Mouse (Mus musculus) erythroid progenitor cell, adult 5-6 weeks (primary cell): ENCODE measurements around the gene Csad. TPM values are rescaled to one million over a fixed set of nuclear protein-coding genes. Genes with fewer than 3 reads are reported as not detected.

Source experiments
- ATAC-seq: replicated peaks from 2 replicates; pipeline ENCODE4 v1.8.0; 2016; ENCODE audit warnings: moderate number of reproducible peaks, mild to moderate bottlenecking, moderate TSS enrichment, inconsistent platforms; ENCODE audit not compliant: poor library complexity, low FRiP score, severe bottlenecking
- total RNA-seq, 2 experiments: library from RNA; stranded (forward) in 1 of 2; stranded (reverse) in 1 of 2; fragments of 150-400 nt in 1 of 2; fragments of 186-747, 209-891 nt in 1 of 2; gene quantifications; 2 replicates each; pipeline versions ENCODE4 v1.2.3 to v1.2.4; 2015 to 2017; ENCODE audit warnings: low replicate concordance in 2 of 2

Csad gene
- total RNA-seq (2015; ENCODE audit: low replicate concordance): 8.3 and 23.9 TPM in 2 replicates
- total RNA-seq (2017; ENCODE audit: low replicate concordance): 6.3 and 27.2 TPM in 2 replicates

DNA sequence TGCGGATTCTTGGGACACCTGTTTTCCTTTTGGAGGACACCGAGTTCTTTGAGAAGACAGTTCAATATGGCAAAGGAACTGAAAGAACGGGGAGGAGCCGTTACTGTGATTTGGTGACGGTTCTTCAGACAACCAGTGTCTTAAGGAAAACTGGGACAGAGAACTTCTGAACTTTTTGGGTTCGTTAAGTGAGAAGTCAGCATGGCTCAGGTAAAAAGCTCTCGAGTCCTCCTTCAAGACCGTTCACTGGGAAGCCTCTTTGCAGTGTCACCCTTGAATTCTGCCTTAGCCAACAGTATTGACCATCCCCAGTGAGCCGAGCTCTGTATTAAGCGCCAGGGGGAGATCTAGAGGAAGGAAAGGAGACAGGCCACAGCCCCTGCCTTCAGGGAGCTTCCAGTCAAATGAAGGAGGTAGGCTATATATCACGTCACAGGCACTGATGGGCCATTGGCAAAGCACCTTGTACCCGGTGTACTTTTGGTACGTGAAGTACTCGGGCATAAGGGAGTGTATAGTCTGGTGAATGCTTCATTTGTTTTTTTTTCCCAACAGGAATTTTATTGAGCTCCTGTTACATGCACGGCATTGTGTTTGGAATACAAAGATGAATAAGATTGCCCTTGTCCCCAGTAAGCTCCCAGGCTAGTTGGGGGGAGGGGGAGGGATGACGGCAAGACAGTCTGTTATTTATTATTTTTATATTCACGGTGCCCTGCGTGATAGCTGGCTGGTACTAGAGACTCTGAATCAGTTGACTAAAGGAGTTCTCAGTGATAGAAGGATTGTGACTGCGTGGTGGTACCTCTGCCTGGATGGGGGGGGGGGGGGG lies at the start of gene Csad:
Csad (minus strand) TSS at position 51 of the 832 bp plus-strand sequence.
- ATAC-seq: no peak

DNA sequence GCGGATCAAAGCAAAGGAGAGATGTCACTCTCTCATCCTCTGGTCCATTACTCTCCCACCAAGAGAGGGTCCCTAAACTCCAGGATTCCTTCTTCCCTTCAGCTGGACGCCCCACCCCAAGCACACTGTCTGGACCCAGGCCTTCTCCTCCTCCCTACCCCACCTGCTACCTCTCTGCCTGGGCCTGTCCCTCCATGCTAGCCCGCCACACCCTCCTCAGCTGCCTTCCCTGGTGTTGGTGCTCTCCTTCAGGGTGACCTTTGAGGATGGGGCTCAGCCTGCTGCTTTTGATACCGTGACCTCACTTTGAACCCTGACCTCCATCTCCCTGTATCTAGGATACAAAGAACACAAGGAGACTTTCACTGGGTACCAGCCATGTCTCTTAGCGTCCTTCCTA lies 46.0 kb upstream of the Csad start:
- ATAC-seq: no peak

DNA sequence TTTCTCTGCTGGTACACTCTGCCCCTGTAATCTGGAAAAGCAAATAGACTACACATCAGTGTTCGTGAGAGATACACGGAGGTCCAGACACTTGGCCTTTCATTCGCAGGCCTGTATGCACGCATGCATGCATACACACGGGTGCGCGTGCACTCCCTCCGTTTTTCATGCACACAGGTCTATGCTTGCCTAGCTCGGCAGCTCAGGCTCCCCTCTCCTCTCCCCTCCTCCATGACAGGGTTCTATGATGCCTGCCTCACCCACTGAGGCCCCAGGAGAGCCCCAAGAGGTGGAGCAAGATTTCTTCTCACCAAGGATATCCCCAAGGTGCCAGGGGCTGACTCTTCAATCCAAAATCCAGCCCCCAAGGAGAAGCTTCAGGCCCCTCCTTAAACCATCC lies 45.4 kb upstream of the Csad start:
- ATAC-seq: no peak

DNA sequence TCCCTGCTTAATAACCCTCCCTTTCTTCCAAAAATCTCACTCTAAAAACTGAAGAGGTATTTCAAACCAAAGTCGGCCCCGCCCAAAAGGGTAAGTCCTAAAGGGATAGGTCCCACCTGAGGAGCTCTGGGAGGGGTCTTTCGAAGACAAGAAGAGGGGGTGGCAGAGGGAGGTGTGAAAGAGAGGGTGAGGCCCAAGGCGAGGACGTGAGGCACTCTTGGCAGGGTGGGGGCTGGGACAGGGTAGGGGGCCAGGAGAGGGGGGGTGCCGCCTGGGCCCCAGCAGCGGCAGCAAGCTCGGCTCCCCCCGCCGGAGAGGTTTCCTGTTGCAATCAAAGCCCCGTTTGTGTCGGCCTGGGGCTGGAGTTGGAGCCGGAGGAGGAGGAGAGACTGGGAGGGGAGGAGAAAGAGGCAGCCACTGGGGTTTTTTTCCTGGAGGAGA lies 44.7 kb upstream of the Csad start:
- ATAC-seq: no peak

DNA sequence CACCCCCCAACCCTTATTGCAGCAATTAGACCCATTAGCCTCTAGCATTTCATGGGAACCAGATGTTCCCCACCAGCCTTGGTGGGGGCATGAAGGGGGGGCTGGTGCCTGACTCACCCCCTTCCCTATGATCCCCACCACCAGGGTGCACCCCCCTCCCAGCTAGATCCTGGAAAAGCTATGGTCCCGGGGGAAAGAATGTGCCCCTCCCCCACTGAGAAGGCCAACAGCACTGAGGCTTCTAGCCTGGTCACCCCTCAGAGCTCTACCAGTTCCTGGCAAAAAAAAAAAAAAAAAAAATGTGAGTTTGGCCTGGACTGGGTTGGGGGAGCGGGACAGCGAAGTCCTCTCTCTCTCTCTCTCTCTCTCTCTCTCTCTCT lies 44.3 kb upstream of the Csad start:
- ATAC-seq: no peak

DNA sequence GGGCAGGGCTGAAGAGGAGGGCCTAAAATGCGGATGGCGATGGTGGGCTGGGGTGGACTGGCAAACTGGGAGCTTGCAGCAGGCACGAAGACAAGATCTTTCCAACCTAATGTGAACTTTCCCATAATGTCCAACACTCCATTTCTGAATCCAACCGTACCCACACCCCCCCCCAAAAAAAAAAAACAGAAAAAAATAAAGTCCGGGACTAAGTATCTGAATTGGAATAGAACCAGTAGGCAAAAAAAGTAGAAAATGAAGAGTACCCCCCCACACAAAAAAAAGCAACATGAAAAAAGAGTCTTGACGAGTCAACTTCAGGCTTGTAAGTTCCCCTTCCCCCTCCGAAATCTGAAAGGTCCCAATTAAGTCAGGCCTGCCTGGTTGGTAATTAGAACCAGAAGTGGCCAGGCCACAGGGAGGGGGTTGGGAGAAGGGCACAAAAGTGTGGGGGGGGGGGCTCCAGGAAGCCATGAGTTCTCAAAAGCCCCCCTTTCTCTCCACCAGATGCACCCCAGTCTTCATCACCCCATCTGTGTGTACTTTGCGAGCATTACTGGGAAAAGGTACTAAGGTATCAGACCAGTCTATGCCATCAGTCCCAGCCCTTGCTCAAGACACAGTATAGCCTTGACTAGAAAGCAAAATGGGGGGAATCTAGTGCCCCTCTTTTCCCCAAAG lies 43.7 kb upstream of the Csad start:
- no peak for ATAC-seq

DNA sequence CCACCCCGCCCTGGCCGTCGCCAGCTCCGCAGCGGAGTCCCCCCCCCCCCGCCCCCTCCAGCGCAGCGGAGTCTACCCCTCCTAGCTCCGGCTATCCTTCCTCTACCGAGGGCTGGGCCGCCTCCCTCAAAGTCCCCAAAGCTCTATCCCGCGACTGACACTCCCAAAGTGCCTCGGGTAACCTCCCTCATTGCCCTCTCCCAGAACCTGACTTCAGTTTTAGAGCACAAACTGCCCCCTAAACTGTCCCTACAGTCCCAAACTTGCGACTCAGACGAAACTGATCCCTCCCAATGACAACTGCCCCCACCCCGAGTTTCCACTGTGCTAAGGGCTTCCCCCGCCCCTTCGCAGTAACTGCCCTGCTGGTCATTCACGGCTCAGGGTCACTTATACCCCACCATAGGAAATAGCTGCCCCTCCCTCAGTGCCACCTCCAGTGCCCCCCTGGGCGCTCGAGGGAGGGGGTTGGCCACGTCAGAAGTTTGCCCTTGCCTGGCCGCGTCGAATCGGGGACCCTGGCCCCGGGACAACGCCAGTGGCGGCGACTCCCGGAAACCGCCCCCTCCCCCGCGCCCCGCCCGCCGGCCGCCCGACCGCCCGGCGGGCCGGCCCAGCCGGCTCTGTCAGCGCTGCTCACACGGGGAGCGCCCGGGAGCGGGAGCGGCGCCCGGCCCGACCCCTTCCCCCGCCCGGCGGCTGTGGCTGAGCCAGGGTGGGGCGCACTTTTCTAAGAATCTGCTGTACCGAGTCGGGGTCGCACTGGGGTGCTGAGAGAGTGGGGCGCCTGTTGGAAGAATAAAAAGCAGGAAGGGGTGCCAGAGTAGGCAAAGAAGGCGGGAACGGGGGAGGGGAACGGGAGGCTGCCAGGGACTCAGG lies 43.0 kb upstream of the Csad start:
- no peak for ATAC-seq

DNA sequence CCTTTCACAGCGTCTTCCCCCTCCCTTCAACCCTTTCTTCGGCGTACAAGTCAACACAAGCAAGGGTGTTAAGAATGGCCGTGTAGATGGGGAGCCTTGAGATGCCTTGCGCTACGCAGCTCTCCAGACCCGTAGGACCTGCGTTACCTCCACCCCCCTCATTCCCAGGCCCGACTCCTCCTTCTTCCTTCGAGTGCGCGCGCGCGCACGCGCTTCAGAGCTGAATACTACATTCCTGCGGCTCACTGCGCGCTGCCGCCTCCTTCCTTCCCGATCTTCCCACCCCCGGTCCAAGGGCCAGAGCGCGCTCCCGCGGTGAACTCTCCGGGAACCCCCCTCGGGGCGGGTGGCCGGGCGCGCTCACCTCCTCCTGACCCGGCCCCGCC lies 42.3 kb upstream of the Csad start:
- no peak for ATAC-seq

DNA sequence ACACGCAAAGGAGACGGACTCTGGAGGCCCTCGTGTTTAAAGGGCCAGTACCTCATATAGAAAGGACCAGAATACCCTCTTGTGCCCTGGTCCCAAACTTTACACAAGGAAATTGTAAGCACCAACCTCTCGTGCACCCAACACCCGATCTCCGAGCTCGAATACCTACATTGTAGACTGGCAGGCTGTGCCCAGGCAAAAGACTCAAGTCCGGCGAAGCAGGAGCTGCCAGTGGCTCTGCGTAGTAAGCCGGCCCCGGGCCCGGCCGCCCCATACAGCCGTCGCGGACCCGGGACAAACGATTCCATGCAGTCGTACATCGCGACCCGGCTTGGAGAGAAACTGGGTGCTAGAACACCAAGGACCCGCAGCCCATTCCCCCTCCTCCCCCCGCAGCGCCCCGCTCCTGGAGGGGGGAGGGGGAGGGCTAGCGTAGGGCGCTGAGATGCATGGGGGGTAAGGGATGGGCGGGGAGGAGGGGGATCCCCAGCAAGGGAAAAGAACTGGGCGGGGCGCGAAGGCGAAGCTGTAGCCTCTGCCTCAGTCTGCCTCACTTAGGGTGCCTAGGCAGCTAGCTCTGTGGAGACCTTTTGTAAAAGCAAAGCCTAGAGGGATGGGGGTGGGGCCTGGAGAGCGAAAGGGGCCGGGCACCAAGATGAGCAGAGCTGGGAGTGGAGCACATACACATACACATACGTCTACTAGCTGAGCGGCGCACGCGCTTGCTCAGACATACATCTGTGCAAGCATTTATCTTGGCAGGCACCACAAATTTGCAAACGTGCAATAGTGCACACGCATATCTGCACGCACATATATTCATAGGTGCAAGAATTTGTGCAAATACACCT lies 41.6 kb upstream of the Csad start:
- ATAC-seq: no peak

DNA sequence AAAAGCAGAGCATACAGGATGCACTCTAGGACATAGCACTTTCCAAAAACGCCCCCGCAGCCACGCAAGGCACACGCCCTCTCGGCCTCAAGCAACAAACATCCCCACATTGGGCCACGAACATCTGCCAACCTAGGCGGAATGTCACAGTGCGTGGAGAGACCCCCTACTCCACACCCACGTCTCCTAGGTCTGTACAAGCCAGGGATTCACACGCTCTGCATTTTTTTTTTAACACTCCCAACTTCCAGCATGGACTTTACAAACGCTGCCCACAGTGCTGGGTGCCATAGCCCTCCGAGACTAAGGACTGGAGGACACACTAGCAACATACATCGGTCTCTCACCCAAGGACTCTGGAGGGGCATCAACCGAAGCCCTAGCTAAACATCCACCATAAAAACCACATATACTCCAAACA lies 40.9 kb upstream of the Csad start:
- ATAC-seq: no peak

DNA sequence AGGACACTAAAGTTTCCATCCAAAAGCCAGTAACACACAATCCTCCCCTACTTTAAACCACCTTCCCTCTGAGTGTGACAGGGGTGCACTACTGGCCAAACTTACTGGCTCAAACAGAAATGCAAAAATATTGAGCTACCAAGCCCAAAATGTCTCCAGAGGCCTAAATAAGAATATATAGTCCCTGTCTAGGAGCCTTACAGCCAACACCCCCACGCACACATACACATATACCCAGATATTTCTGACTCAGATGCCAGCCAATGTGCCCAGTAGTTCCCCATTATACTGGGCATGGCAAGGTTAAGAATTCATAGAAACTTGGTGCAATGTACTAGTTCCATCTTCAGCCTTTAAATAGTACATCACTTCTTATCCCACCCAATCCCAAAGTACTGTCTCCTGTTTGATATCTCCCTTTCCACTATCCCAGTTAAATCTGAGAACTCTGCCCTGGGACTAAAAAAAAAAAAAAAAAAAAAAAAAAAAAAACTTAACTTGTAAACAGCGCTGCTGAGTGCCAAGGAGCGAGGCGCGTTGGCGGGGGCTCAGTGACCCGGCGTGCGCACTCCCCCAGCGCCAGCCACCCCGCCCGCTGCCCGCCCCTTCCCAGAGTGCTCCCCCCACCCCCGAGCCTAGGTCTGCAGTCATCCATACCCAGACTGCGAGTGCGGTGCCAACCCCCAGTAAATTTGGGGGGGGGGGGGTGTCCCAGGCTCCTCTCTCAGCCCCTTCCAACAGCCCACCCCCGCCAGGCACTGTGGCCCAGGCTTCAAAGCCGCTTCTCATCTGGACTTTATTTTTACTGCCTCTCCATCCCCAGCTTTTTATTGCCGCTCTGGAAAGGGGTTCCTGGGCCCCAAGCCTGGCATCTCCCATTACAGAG lies 40.0 kb upstream of the Csad start:
- no peak for ATAC-seq

DNA sequence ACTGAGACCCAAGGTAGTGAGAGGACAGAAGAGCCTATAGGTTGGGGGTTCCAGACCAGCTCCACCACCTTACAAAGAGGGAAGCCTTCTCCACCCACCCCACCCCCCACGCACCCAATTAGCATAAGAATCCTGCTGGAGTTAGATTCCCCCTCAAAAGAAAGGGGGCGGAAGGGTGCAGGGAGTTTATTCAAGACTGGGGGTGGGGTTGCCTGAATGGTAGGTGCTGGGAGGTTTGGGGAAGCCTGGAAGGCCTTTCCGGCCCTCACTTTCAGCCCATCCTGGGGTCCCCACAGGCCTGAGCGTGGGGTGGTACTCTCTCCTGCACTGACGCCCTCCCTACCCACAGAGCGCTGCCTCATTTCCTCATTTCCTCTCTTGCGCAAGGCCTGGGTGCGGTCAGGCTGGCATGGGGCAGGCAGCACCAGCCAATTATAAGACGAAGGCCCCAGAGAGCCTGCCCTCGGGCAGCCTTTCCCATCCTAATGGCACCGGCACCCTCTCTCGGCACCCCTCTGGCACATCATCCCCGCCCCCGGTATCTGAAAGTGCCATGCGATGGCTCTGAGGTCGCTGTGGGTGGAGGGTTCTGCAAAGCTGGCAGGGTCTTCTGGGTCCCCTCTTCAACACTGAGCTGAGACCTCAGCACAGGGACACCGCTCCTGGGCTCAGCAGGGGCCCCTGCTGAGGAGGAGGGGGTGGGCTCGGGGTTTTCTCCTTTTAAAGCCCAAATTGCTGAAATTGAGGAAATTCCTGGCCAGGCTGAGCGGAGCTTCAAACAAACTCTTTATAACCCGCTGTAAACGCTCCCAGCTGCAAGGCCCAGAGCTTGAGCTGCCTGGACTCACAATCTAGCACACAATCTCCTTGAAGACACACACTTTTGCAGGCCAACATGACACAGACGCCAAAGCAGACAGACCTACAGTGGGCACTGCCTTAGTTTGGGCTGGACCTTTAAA lies 39.0 kb upstream of the Csad start:
- ATAC-seq: no peak

DNA sequence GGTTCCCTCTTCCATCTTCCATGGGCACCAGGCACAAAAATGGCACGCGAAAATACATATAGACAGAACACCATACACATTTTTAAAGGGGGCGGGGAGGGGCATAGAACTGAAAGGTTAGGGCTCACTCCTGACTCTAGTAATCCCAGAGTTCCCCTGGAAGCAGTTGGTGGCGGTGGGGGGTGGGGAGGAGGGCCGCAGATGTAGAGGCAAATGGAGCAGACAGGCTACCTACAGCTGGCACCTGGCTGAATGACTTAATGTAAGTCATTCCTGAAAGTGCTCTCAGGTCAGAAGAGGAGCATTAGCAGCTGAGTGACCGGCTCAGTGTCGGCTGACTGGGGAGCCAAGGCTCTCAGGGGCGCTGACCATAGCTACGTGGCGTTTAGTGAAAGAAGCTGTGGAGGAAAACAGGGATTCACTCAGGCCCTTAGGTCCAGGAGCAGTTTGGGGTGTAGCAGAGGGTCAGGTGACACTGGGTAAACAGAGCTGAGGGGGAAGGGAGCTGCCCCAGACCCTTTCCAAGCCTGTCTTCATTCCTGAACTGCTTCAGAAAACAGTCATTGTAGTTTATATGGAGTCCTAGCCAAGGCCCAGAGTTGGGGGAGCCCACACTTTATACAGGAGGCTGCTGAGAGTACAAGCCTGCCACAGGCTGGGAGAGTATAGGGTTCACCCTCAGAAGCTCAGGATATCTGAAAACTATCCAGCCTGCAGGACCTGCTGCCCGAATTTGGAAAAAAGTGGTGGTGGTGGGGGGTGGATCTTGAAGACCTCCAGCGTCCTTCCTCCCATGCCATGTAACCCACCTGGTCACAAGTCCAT lies 38.1 kb upstream of the Csad start:
- ATAC-seq: 0 out of 2 replicates have a peak, but pooled peaks have one; percentile 15

DNA sequence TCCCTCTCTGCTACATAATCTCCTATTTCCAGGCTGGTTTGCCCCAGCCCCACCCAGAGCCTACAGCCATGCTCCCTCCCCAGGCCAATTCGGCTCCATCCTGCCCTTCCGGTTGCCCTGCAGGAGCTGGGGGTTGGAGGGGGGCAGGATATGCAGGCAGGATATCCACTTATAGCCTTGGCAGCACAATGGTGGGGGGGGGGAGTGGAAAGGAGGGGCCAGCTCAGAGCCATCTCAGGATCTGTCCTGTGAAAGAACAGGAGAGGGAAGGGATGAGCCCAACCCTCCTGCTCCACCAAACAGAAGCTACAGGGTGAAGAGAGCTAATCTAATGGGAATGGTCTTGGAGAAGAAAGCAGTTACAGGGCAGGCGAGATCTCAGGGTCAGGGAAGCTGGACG lies 36.1 kb upstream of the Csad start:
- ATAC-seq: no peak

DNA sequence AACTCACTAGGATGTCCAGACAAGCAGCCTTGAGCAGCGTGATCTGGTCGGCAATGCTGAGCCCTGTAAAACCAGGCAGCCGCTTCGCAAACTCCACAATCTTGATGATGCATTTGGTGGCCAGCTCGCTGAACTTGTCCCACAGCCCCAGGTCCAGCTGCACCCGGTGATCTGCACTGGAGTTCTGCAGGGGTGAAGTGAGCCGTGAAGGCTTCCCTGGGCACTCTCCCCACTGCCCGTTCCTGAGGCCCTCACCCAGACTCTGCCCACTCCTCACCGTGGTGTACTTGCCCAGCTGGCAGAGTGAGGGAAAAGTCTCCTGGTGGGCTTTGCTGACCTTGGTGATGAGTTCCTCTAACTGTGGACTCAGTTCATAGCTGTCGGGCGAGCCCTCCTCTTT lies 35.3 kb upstream of the Csad start:
- ATAC-seq: no peak

DNA sequence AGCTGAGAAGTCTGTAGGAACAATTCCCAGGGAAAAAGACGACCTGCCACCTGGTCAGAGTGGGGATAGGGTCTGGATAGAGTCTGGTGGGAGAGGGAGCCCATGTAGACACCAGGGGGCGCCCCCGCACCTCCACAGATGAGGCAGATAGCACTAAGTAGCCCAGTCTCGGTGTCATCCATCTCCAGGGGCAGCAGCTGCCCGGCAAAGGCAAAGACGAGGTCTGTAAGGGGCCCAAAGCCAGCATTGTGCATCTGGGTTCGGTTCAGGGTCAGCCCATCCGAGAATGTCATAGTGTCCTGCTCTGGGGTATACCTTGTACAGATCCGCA lies 34.7 kb upstream of the Csad start:
- no peak for ATAC-seq
